Mouse (Mus musculus) large intestine, adult 2 months (tissue): ENCODE data around the gene Atp6v0c. TPM values are rescaled to one million over a fixed set of nuclear protein-coding genes. Genes with fewer than 3 reads are reported as not detected.

ENCODE experiments used
- DNase-seq: peaks from one replicate; pipeline ENCODE4 v3.0.0-alpha.2; 2012; ENCODE audit warnings: low read depth, low spot score
- WGBS: fragments of 180-500 bp; shearing (Covaris S2); methylation state at CpG from one replicate; pipeline ENCODE4 v1.1.7; 2018; 5-methylcytosine and 5-hydroxymethylcytosine counted together
- polyA plus RNA-seq: library from polyadenylated mRNA; depleted of rRNA; stranded (reverse); fragments of >200 nt; gene quantifications from 2 replicates; pipeline ENCODE4 v1.2.3, GENCODE M21; 2012

The Atp6v0c gene
- polyA plus RNA-seq, 1 experiment, result 799 TPM

DNA sequence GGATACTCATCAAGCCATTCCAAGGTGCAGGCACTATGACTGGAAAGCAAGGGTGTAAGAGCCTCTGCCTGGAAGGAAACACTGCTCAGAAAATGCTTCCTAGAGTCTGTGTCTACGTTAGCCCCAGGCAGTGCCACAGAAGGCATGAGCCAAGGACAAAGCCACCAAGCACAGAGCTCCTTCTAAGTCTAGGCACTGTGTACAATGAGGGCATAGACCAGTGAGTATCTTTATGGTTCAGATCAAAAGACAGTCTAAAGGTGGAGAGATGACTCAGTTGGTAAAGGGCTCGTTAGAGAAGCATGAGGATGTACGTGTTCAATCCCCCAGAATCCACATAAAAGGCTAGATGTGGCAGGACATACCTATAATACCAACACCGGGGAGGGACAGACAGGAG is 31.6 kb upstream of the Atp6v0c start:
- 50% methylated on average over 4 of the region's 4 CpGs for WGBS
- DNase-seq, result peak; percentile 27

GRCm38 (mm10) chr17:24199741-24200140 is 30.2 kb upstream of the Atp6v0c start:
- 61% methylated on average over 4 of the region's 4 CpGs for WGBS
- DNase-seq, result no peak

DNA sequence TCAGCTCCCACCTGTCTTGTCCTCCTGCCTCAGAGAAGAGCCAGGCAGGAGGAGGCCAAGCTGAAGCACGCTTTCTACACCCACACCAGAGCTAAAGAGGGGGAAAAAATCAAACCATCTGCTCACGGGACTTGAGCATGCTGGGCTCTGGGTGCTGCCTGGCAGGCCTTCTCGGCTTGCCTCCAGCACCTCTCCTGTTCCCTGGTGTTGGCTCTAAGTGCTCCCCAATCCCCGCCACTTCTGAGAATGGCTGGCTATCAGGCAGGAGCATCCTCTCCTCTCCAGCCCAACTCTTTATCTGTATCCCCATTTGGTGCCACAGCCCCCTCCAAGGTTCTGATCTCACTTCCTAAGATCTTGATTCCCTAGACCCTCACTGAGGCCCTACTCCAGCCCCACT is 29.8 kb upstream of the Atp6v0c start:
- no peak for DNase-seq
- 95% methylated on average over 4 of the region's 4 CpGs for WGBS

DNA sequence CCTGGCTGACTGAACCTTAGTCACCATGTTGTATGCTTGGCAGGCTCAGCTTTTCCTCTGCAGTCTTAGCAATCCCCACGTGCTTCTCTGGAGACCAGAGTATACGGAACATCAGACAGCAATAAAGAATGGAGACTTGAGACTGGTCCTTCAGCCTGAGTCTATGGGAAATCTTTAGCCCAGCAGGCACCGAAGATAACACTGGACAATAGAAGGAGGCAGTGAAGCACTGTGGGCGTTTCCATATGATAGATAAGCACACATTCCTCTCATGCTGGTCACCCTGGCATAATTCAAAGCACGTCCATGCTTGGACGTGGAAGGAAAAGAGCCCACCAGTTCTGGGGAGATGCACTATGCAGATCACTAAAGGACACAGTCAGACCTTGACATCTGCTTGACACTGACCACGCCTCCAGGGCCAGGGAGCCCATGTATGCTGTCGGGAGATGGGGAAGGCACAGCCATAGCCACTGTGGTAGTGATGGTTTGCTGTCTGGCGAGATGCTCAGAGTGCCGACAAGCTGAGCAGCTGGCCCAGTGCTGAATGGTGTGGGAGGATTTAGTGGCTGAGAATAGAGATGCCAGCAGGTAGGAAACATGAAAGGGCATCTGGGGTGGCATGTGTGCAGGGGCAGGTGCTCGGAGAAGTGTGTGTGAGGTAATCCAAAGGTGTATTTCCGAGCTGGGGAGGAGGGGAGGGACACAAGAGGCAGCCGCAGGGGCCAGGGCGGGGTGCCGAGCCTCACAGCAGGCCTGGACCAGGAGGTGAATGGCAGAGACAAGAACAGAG is 27.7 kb upstream of the Atp6v0c start:
- 69% methylated on average over 15 of the region's 15 CpGs for WGBS
- no peak for DNase-seq

DNA sequence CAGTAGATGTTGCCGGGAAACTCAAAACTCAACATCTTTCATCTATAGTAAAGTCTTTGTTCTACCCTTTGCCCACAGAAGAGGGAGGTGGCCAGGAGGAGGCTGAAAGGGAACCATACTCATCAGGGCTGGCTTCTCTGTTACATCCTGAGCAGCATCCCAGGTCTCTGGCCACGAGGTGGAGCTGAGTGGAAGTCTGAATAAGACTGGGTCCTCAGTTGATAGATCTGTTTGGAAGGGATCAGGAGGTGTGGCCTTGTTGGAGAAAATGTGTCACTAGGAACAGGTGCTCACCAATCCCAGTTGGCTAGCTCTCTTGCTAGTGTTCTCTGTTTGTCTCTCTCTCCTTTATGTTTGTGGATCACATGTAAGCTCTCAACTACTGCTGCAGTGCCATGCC is 25.8 kb upstream of the Atp6v0c start:
- no peak for DNase-seq
- 63% methylated on average over 2 of the region's 2 CpGs for WGBS

- no peak for DNase-seq
- 86% methylated on average over 5 of the region's 5 CpGs for WGBS
Measured at GRCm38 (mm10) chr17:24193769-24194168, 24.3 kb upstream of the Atp6v0c start.

- WGBS, result 90% methylated on average over 8 of the region's 8 CpGs
- DNase-seq, result no peak
Measured at GRCm38 (mm10) chr17:24193268-24193667, 23.8 kb upstream of the Atp6v0c start.

GRCm38 (mm10) chr17:24192848-24193247 is 23.3 kb upstream of the Atp6v0c start:
- no peak for DNase-seq
- WGBS, result 72% methylated on average over 8 of the region's 8 CpGs

DNA sequence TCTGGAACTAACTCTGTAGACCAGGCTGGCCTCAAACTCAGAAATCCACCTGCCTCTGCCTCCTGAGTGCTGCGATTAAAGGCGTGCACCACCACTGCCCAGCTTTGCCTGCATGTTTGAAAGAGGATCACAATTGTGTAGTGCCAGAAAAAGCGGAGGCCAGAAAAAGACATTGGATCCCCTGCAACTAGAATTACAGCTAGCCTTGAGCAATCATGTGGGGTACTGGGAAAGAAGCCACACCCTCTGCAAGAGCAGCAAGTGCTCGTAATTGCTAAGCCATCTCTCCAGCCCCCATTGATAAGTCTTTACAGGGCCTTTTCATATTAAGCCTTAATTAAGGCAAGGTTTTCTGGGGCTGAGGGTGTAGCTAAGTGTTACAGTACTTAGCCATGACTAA is 22.0 kb upstream of the Atp6v0c start:
- no peak for DNase-seq
- 75% methylated on average over 4 of the region's 4 CpGs for WGBS

DNA sequence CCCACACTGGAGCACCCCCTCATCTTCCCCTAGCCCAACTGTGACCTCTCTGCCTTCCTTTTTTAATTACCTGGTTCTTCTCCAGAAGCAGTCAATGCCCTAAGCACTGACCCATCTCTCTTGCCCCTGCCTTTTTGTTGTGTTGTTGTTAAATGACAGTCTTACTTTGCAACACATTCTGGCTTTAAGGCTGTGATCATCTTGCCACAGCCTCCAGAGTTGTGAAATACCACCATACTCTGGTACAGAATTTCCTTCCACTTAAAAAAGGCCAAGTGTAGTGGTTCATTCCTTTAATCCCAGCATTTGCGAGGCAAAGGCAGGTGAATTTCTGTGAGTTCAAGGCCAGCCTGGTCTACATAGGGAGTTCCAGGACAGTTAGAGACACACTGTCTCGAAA is 21.4 kb upstream of the Atp6v0c start:
- DNase-seq, result no peak
- WGBS, result 79% methylated on average over 2 of the region's 2 CpGs

GRCm38 (mm10) chr17:24174259-24174658 is 4.8 kb upstream of the Atp6v0c start:
- DNase-seq, result no peak

GRCm38 (mm10) chr17:24173423-24173822 is 3.9 kb upstream of the Atp6v0c start:
- DNase-seq, result no peak
- 7% methylated on average over 3 of the region's 3 CpGs for WGBS

More at GRCm38 (mm10) chr17:24174259-24174658, 4.8 kb upstream of the Atp6v0c start:
- 74% methylated on average over 3 of the region's 3 CpGs for WGBS

GRCm38 (mm10) chr17:24171738-24172137 is 2.2 kb upstream of the Atp6v0c start:
- no peak for DNase-seq
- 79% methylated on average over 4 of the region's 4 CpGs for WGBS

GRCm38 (mm10) chr17:24170729-24171128 is 1.2 kb upstream of the Atp6v0c start:
- WGBS, result 81% methylated on average over 5 of the region's 5 CpGs
- DNase-seq, result no peak

DNA sequence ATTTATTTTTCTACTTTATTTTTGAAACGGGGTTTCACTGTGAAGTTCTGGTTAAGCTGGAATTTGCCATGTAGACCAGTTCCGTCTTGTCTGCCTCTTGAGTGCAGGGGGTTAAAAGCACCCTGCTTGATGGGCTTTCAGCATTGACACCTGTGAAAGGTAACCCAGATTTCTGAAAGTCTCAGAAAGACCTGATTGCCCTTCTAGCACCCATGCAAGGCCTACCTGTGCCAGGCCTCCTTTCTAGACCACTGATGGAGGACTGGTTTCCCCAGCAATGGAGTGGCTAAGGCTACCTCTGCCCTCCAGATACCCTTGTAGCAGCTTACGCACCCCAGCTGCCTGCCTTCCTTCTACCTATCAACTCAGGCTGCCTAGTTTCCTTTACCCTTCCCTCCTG is 623 bp upstream of the Atp6v0c start:
- DNase-seq, result no peak
- 52% methylated on average over 3 of the region's 3 CpGs for WGBS

GRCm38 (mm10) chr17:24168590-24169277 is 768 bp downstream of the Atp6v0c start:
- WGBS, result 1% methylated on average over 41 of the region's 41 CpGs
- DNase-seq, result no peak

DNA sequence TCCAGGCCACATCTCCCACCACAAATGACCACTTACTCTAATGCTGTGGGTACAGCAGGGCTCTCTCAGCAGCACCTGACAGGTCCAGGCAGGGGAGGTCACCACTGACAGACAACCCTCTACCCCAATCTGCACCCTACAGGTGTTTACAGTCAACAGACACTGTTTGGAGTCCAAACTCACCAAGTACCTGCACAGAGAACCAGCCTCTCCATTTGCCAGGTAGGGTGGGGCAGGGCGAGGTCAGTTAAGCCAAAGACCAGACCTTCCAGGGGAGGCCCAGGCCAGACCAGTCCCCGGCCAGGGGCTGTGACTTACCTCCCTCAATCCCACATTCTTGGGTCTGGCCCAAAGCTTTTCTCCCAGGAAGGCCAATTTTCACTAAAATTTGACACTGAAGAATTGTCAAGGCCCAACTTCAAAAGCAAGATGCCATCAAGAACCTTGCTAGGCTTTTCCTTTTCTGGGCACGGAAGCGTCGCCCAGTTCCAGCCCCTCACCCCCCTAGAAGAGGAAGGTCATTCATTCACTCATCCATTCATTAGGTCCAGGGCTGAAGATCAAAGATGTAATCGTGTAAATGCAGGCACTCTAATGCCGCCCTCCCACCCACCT is 1.5 kb downstream of the Atp6v0c start:
- WGBS, result 26% methylated on average over 7 of the region's 7 CpGs
- DNase-seq, result no peak

- DNase-seq, result no peak
Measured at GRCm38 (mm10) chr17:24167120-24167519, 2.4 kb downstream of the Atp6v0c start.

DNA sequence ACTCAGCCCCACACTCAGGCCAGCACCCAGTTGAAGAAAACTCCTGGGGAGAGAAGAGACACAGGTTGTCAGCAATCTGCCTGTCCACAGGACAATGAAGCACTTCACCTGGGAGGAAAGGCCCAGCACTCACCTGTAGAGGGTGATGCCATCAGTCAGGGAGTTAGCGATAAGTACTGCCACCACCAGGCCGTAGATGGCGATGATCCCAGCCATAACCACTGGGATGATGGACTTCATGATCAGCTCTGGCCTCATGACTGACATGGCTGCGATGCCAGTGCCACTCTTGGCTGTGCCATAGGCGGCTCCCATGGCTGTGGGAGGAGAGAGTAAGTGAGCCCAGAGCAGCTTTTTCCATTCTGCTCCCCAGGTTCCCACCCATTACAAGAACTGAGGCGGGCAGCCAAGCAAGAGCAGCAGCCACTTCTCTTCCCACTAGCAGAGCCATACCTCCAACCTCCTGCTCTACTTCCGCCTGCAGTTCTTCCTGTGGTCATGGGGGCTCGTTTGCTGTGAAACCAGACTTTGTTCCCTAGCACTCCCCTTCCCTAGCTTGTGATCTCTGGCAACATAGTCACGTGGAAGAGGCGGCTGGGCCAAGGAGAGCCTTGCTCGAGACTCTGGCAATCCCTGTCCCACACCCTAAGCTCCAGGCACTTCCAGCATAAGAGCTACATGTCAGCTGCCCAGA is 4.8 kb downstream of the Atp6v0c start:
- DNase-seq, result no peak
- WGBS, result 70% methylated on average over 11 of the region's 11 CpGs

More at GRCm38 (mm10) chr17:24167120-24167519, 2.4 kb downstream of the Atp6v0c start:
- WGBS, result 75% methylated on average over 6 of the region's 6 CpGs
